Mouse (Mus musculus): ENCODE measurements around the gene Fam227a.

DNA sequence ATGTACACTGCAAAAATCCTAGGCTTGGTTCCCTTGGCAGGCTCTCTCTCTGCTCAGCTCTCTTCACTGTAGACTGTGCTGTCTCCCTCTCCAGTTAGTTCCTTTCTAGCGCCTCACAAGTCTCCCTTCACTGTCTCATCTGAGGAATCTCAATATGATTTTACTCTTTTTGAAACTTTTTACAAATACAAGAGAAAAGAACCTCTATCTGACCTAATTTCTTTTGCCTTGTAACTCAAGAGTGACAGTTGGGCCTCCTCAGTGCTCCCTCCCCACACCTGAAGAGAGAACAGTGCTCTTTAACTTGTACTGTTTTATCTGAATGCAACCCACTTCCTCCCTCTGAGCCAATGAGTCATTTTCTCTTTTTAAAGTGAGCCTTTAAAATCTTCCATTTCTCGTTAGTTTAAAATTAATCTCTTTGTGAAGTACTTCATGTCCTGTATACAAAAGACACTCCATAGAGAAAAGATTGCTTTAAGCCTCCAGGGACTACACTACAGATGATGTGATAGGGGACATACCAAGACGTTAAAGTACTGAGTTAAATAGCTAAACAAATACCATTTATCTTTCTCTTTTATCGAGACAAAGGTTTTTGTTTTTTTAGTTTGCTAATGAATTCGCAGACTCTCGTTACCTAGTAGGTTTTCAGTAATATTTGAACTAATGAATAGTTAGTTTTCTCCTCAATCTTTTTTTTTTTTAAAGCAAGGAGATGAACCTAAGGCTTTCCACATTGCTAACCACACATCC is 80.9 kb downstream of the Fam227a start:
- TF ChIP-seq POLR2A (IDR thresholded peaks at IDR 0.05; ENCODE audit: insufficient read depth, low read depth, low read length) (no peak), CTCF (IDR thresholded peaks at IDR 0.05) (no peak)
